Mouse (Mus musculus) hindbrain, embryonic 12.5 days (tissue): ENCODE measurements at regions not wholly inside any gene's neighbourhood (a gene's known extent, or its start where the extent isn't known, plus 50 kb on each side); places are given as distances from the start of the nearest gene placed in this dataset.

Source experiments
- ATAC-seq: fragments of 200-750 bp; cut with Nextera tagmentation; 2 replicates; pipeline ENCODE4 v1.8.0; 2017; ENCODE audit warnings: moderate TSS enrichment; ENCODE audit not compliant: low FRiP score
- H3K27ac ChIP-seq: fragments of 300-500 bp; sonication (generic); 2 replicates; pipeline ENCODE4 v1.5.1; 2016; ENCODE audit warnings: mild to moderate bottlenecking
- H3K27me3 ChIP-seq: fragments of 300-500 bp; sonication (generic); 2 replicates; pipeline ENCODE4 v1.6.1; 2016; ENCODE audit warnings: mild to moderate bottlenecking
- H3K36me3 ChIP-seq: fragments of 300-500 bp; sonication (generic); 2 replicates; pipeline ENCODE4 v1.6.1; 2016; ENCODE audit warnings: mild to moderate bottlenecking
- H3K4me1 ChIP-seq: fragments of 300-500 bp; sonication (generic); 2 replicates; pipeline ENCODE4 v1.6.1; 2016
- H3K4me2 ChIP-seq: fragments of 300-500 bp; sonication (generic); replicated peaks from 2 replicates; pipeline ENCODE4 v1.6.1; 2016; ENCODE audit warnings: mild to moderate bottlenecking
- H3K4me3 ChIP-seq: fragments of 300-500 bp; sonication (generic); 2 replicates; pipeline ENCODE4 v1.5.1; 2016; ENCODE audit warnings: mild to moderate bottlenecking
- H3K9ac ChIP-seq: fragments of 300-500 bp; sonication (generic); 2 replicates; pipeline ENCODE4 v1.6.1; 2016; ENCODE audit warnings: mild to moderate bottlenecking, moderate library complexity
- H3K9me3 ChIP-seq: fragments of 300-500 bp; sonication (generic); replicated peaks from 2 replicates; pipeline ENCODE4 v1.6.1; 2016; ENCODE audit warnings: mild to moderate bottlenecking
- WGBS: fragments of 180-500 bp; shearing (Covaris S2); methylation state at CpG from one replicate; pipeline ENCODE4 v1.1.7; 2016; 5-methylcytosine and 5-hydroxymethylcytosine counted together

DNA sequence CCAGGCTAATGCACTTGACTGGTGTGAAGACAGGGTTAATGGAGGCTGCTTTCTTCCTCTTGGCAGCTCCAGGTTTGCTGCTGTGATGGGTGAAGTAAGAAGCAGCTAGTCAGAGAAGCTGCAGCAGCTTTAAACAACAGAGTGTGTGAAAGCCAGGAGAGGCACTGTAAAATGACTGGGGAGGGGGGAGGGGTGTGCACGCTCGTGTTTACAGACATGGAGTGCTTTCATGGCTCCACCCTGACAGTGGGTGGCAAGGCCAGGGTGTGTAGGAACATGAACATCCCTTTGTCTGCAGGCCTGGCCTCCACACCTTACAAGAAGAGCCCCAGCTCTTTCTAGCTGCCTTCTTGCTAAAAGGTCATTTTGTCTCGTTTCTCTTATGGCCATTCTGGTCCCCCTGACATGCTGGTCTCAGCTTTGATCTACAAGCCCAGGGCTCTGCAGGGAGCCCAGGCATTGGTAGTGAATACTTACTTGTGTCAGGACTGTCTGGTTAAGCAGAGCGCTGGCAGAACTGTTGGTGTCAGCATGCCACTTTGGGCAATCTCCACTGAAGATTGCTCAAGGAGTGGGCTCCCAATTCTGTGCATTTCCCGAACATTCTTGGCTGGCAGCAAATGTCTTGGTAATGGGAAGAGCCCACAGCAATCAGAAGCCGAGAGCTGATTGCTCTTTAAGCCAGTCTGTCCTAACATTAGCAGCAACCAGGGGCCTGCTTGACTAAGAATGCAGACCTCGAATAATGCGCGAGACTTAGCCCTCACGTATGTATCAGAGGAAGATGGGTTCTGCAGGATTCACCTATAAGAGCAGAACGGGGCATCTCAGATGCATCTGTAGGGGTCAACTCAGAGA is 260.5 kb upstream of the Cnr1 start:
- Histone ChIP-seq H3K9me3 (no peaks in the 10 kb centered on the region), H3K9ac (no peak overlapping the region), H3K4me2 (no peak overlapping the region), H3K27me3 (no peaks in the 10 kb centered on the region), H3K27ac (no peak overlapping the region), H3K36me3 (no peaks in the 10 kb centered on the region), H3K4me3 (no peak overlapping the region), H3K4me1 (peaks cover 12% of the 10 kb centered on the region; the same call in 1 of the 2 replicates)
- no peak for ATAC-seq
- 51% methylated on average over 11 of the region's 11 CpGs for WGBS

DNA sequence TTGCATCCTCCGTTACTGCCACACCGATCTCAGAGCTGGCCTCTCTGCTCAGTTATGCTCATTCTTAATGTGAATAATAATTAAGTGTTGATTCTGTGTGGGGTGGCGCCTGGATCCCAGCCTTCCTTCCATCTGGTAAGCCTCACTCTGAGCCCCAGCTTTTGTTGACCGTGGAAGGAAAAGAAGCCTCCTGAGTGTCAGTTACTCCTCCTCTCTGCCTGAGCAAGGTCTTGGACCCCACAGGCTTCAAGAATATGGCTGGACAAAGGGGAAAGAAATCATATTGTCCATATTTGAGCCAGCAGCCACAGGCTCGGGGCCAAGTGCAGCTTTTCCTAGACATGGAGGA is 259.9 kb upstream of the Cnr1 start:
- H3K9ac ChIP-seq: no peak overlapping the region
- ATAC-seq: no peak
- no peaks in the 10 kb centered on the region for H3K27me3 ChIP-seq
- 66% methylated on average over 5 of the region's 5 CpGs for WGBS
- no peak overlapping the region for H3K4me3 ChIP-seq
- H3K4me2 ChIP-seq: no peak overlapping the region
- no peak overlapping the region for H3K27ac ChIP-seq
- no peaks in the 10 kb centered on the region for H3K9me3 ChIP-seq
- peaks cover 12% of the 10 kb centered on the region; the same call in 1 of the 2 replicates for H3K4me1 ChIP-seq
- H3K36me3 ChIP-seq: no peaks in the 10 kb centered on the region

DNA sequence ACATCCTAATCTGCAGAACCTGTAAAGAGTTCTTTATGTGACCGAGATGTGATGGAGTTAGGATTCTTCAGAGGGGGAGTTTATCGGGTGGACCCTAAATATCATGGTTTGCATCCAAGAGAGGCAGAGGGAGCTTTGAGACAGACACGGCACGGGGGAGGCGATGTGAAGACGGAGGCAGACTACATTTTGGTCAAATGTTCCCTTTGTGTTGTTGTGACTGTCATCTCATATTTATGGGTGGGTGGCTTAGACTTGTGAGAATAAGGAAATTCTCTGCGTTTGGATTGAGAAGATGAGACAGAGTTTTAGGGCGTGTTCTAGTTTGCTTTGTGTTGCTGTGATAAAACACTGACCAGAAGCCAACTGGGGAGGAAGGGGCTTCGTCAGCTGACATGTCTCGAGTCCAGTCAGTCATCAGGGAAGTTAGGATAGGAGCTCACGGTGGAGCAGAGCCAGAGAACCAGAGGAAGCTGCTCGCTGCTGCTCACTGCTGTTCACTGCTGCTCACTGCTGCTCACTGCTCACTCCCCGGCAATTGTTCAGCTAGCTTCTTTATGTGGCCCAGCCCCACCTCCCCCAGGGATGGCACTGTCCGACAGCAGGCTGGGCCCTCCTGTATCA is 259.0 kb upstream of the Cnr1 start:
- peaks cover 12% of the 10 kb centered on the region; the same call in 1 of the 2 replicates for H3K4me1 ChIP-seq
- no peak overlapping the region for H3K4me2 ChIP-seq
- no peaks in the 10 kb centered on the region for H3K9me3 ChIP-seq
- no peak overlapping the region for H3K27ac ChIP-seq
- no peaks in the 10 kb centered on the region for H3K36me3 ChIP-seq
- no peak for ATAC-seq
- H3K4me3 ChIP-seq: no peak overlapping the region
- 72% methylated on average over 14 of the region's 14 CpGs for WGBS
- no peaks in the 10 kb centered on the region for H3K27me3 ChIP-seq
- no peak overlapping the region for H3K9ac ChIP-seq

DNA sequence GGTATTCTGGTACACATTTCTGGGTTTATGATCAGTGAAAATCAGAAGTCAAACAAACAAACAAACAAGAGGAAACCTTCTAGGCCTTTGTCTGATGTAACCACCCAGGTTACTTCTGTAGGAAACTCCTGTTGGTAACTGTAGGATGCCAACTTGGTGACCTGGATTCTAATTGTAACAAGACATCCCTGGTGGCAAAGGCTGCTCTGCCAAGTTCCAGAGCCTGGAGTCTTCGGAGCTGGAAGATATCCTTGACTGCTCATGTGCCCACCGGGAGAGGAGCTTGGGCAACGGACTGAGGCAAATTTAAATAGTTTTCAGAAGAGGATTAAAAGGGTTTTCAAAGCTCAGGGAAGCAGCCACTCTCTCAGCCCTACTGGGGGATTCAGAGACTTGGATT is 256.0 kb upstream of the Cnr1 start:
- ATAC-seq: no peak

DNA sequence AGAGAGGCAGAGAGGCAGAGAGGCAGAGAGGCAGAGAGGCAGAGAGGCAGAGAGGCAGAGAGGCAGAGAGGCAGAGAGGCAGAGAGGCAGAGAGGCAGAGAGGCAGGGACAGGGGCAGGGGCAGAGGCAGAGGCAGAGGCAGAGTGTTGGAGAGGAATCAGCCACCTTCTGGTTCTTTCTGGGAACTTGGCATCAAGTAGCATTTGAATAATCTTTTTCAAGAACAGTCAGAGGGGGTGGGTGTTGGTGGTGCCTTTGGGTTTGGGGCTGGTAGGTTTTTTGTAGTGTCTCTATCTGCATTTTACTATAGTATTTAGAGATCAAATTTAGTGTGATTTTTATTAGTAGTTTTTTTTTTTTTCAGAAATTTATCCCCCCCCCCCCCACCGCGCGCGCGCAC is 249.3 kb upstream of the Cnr1 start:
- no peak overlapping the region for H3K27ac ChIP-seq
- no peak overlapping the region for H3K4me2 ChIP-seq
- no peak overlapping the region for H3K4me3 ChIP-seq
- H3K4me1 ChIP-seq: no peaks in the 10 kb centered on the region
- no CpG with 5 or more reads among the region's 5 CpGs for WGBS
- no peak for ATAC-seq
- no peak overlapping the region for H3K9ac ChIP-seq
- H3K27me3 ChIP-seq: no peaks in the 10 kb centered on the region
- H3K9me3 ChIP-seq: no peaks in the 10 kb centered on the region
- H3K36me3 ChIP-seq: no peaks in the 10 kb centered on the region

More for the DNA sequence above, 256.0 kb upstream of the Cnr1 start:
- no peaks in the 10 kb centered on the region for H3K27me3 ChIP-seq
- no peaks in the 10 kb centered on the region for H3K9me3 ChIP-seq
- WGBS: 62% methylated on average over 3 of the region's 3 CpGs
- peaks cover 7% of the 10 kb centered on the region; the same call in 1 of the 2 replicates for H3K4me1 ChIP-seq
- no peak overlapping the region for H3K9ac ChIP-seq
- no peak overlapping the region for H3K4me2 ChIP-seq
- no peak overlapping the region for H3K4me3 ChIP-seq
- H3K27ac ChIP-seq: no peak overlapping the region
- H3K36me3 ChIP-seq: no peaks in the 10 kb centered on the region

DNA sequence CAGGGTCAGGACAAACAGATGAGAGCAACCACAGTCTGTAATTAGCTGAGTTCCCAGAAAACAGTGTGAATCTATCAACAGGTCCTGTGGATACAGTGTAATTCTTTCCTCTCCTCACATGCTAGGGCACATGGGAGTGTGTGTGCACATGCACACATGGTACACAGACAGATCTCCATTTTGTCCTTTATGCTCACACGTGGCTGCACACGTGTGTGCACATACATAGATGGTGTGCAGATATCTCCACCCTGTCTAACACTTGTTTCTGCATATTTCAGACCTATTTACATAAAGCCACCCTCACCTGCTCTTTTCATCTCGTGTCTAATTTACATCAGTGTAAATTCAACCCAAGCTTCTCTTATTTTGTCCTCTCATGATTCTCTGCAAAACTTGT is 245.0 kb upstream of the Cnr1 start:
- H3K27me3 ChIP-seq: no peaks in the 10 kb centered on the region
- ATAC-seq: no peak
- WGBS: 78% methylated on average over 3 of the region's 3 CpGs
- no peaks in the 10 kb centered on the region for H3K9me3 ChIP-seq
- H3K4me1 ChIP-seq: no peaks in the 10 kb centered on the region
- no peak overlapping the region for H3K9ac ChIP-seq
- no peak overlapping the region for H3K4me2 ChIP-seq
- H3K4me3 ChIP-seq: no peak overlapping the region
- H3K27ac ChIP-seq: no peak overlapping the region
- H3K36me3 ChIP-seq: no peaks in the 10 kb centered on the region

DNA sequence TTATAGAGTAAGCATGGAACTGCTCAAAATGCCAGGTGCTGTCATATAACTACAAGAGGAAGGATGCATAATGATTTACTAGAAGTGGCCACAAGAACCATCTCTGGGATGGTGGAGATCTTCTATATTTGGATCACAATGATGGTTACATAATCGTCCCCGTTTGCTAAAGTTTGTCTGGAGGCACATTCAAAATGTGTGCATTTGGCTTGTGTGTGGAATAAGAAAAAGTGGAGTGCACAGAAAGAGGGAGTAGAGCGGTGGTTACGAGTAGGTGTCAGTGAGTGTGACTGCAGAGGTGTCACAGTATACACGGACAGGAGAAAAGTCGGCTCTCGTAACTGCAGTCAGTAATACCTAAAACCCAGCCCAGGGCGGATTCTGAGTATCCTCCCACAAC is 238.3 kb upstream of the Cnr1 start:
- H3K36me3 ChIP-seq: no peaks in the 10 kb centered on the region
- 0 out of 2 replicates have a peak overlapping the region, but pooled peaks have one; percentile 17 for H3K27ac ChIP-seq
- no peak overlapping the region for H3K9ac ChIP-seq
- no peak overlapping the region for H3K4me3 ChIP-seq
- H3K27me3 ChIP-seq: no peaks in the 10 kb centered on the region
- 0 out of 2 replicates have a peak, but pooled peaks cover 2% of the 10 kb centered on the region for H3K4me1 ChIP-seq
- ATAC-seq: no peak
- H3K4me2 ChIP-seq: no peak overlapping the region
- 88% methylated on average over 8 of the region's 8 CpGs for WGBS
- H3K9me3 ChIP-seq: no peaks in the 10 kb centered on the region

DNA sequence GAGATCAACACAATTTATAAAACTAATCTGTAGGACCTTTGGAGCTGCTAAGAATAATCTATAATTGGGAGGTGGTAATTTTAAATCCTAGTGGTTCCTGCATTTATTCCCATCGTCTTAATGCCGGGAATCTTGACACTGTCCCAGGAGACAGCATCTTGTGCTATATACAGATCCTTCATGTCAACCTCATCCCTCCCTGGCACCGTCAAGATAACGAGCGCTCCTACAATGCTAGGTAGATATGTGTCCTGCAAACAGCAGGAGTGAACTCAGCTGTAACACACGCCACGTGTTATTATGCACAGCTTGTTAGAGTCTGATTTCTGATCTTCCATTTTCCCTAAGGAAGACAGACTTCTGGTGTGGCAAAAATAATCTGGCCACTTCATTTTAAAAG is 237.0 kb upstream of the Cnr1 start:
- Histone ChIP-seq H3K27ac (0 out of 2 replicates have a peak overlapping the region, but pooled peaks have one; percentile 40), H3K9ac (no peak overlapping the region), H3K36me3 (no peaks in the 10 kb centered on the region), H3K4me2 (no peak overlapping the region), H3K4me3 (no peak overlapping the region), H3K9me3 (no peaks in the 10 kb centered on the region), H3K27me3 (no peaks in the 10 kb centered on the region), H3K4me1 (0 out of 2 replicates have a peak, but pooled peaks cover 2% of the 10 kb centered on the region)
- WGBS: 63% methylated on average over 7 of the region's 7 CpGs
- 0 out of 2 replicates have a peak, but pooled peaks have one; percentile 60 for ATAC-seq

DNA sequence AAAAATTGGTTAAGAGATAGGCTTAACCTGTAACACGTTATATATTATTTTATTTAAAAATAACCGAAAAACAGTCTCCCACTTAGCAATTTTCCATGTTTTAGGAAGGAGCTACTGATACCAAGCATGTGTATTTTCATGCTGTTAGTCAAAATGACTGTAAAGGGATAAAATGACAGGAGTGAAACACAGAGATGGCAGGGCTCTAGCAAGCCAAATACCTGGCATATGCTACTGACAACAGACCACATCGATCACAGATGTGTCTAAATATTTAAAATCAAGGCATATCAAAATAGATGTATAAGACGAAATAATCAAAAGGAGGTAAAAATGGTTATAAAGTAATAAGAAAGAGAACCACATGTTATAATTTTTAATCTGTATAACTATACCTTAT is 231.0 kb upstream of the Cnr1 start:
- no peak overlapping the region for H3K27ac ChIP-seq
- no peaks in the 10 kb centered on the region for H3K4me1 ChIP-seq
- no peaks in the 10 kb centered on the region for H3K36me3 ChIP-seq
- H3K9ac ChIP-seq: no peak overlapping the region
- H3K9me3 ChIP-seq: no peaks in the 10 kb centered on the region
- no peak overlapping the region for H3K4me3 ChIP-seq
- no peak for ATAC-seq
- WGBS: 88% methylated on average over 4 of the region's 4 CpGs
- no peaks in the 10 kb centered on the region for H3K27me3 ChIP-seq
- no peak overlapping the region for H3K4me2 ChIP-seq

DNA sequence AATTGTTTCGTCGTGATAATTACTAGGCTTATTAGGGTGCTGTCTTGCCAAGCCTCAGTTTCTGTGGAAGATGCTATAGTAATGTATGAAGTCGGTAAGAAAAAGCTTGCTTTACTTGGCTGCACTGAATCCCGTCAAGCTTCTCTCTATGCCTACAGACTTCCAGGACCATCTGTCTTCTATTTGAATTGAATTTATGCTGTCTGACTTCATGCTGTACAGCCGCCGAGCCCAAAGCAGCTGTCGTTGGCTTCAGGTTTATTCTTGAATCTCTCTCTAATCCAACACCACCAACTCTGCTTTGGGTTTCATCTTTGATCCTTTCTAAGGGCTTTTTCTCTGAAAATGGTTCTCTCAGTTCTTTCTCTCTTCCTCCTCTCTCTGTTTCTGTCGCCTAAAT is 227.4 kb upstream of the Cnr1 start:
- 80% methylated on average over 8 of the region's 8 CpGs for WGBS
- Histone ChIP-seq H3K9me3 (no peaks in the 10 kb centered on the region), H3K4me2 (no peak overlapping the region), H3K9ac (no peak overlapping the region), H3K36me3 (no peaks in the 10 kb centered on the region), H3K4me1 (no peaks in the 10 kb centered on the region), H3K27me3 (no peaks in the 10 kb centered on the region), H3K27ac (no peak overlapping the region), H3K4me3 (no peak overlapping the region)
- no peak for ATAC-seq

DNA sequence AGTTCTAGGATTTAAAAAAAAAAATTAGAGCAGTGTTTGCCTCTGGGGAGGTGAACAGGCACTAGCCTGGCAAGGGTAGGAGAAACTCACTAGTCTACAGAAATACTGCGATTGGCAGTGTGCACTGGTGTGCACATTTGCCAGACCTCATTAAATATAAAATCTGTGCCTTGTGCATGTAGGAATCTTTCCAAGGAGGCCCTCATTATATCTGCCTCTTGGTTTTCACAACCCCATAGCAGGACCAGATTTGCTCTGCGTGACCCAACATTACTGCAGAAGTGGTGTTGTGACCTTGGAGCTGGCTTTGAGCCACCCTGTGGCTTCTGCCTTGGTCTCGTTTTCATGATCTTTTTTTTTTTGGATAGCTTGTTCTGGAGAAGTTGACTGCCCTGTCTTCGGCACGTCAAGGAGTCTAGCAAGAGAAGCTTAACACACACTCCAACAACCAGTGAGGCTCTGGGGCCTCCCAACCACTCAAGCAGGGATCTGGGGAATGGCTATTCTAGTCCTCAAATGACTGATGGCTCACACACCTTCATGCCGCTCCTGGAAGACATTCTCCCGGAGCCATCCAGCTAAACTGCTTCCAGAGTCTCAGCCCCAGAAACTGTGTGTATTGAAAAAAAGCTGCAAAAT is 222.2 kb upstream of the Cnr1 start:
- Histone ChIP-seq H3K36me3 (no peaks in the 10 kb centered on the region), H3K27me3 (no peaks in the 10 kb centered on the region), H3K27ac (no peak overlapping the region), H3K9ac (no peak overlapping the region), H3K4me1 (no peaks in the 10 kb centered on the region), H3K4me3 (no peak overlapping the region), H3K9me3 (peaks cover 7% of the 10 kb centered on the region; the same call in 1 of the 2 replicates), H3K4me2 (no peak overlapping the region)
- 81% methylated on average over 7 of the region's 7 CpGs for WGBS
- ATAC-seq: no peak

DNA sequence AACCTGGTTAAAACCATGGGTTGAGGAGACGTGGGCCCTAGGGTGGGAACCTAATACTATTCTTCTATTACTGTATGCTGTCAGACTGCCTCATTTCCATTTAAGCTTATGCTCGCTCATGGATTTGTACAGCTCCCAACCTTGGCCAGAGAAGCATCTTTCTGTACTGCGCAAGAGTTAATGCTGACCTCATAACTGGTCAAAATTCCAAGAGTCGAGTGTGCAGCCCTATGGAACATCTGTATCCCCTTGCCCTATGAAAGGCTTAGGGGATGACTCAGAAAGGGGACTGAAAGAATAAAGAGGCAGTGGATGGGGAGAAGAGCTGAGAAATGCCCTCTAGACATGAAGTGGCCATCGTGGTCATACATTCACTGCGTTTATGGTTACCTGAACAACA is 218.7 kb upstream of the Cnr1 start:
- no peak for ATAC-seq
- no peak overlapping the region for H3K4me2 ChIP-seq
- H3K9me3 ChIP-seq: peaks cover 7% of the 10 kb centered on the region; the same call in 1 of the 2 replicates
- 95% methylated on average over 6 of the region's 6 CpGs for WGBS
- no peak overlapping the region for H3K4me3 ChIP-seq
- no peaks in the 10 kb centered on the region for H3K4me1 ChIP-seq
- H3K27me3 ChIP-seq: no peaks in the 10 kb centered on the region
- H3K27ac ChIP-seq: no peak overlapping the region
- no peaks in the 10 kb centered on the region for H3K36me3 ChIP-seq
- no peak overlapping the region for H3K9ac ChIP-seq
